Mouse (Mus musculus): ENCODE measurements around the gene Eva1c. TPM values are rescaled to one million over a fixed set of nuclear protein-coding genes. Genes with fewer than 3 reads are reported as not detected.
"Not testable (repeated sequence)": the region's sequence is repeated elsewhere in the genome, so short reads cannot be mapped to it uniquely, and the experiment has no call there.

The Eva1c gene
- not detected for polyA plus RNA-seq (2017; shearing (Covaris generic))

GRCm38 (mm10) chr16:90826457-90826856 is at the start of gene Eva1c:
Eva1c (plus strand) TSS chr16:90826719.
- ATAC-seq: no peak

GRCm38 (mm10) chr16:90779783-90780182 is 46.7 kb upstream of the Eva1c start:
- ATAC-seq: no peak

- ATAC-seq: no peak
These were observed 43.2 kb upstream of the Eva1c start for GRCm38 (mm10) chr16:90783302-90783701.

GRCm38 (mm10) chr16:90785257-90785656 is 41.3 kb upstream of the Eva1c start:
- ATAC-seq: no peak

- ATAC-seq: no peak
These were observed 37.9 kb upstream of the Eva1c start for GRCm38 (mm10) chr16:90788580-90788979.

- no peak for ATAC-seq
These were observed 35.6 kb upstream of the Eva1c start for GRCm38 (mm10) chr16:90790946-90791345.

GRCm38 (mm10) chr16:90792066-90792465 is 34.5 kb upstream of the Eva1c start:
- no peak for ATAC-seq

- no peak for ATAC-seq
These were observed 34.0 kb upstream of the Eva1c start for GRCm38 (mm10) chr16:90792500-90792899.

GRCm38 (mm10) chr16:90794708-90795107 is 31.8 kb upstream of the Eva1c start:
- no peak for ATAC-seq

- ATAC-seq: no peak
These were observed 28.1 kb upstream of the Eva1c start for GRCm38 (mm10) chr16:90798446-90798845.

- no peak for ATAC-seq
These were observed 27.7 kb upstream of the Eva1c start for GRCm38 (mm10) chr16:90798848-90799247.

- ATAC-seq: no peak
These were observed 26.7 kb upstream of the Eva1c start for GRCm38 (mm10) chr16:90799840-90800239.

GRCm38 (mm10) chr16:90801251-90801650 is 25.3 kb upstream of the Eva1c start:
- ATAC-seq: no peak

GRCm38 (mm10) chr16:90801928-90802327 is 24.6 kb upstream of the Eva1c start:
- ATAC-seq: no peak

- no peak for ATAC-seq
These were observed 22.1 kb upstream of the Eva1c start for GRCm38 (mm10) chr16:90804466-90804865.

- peak; percentile 99 for ATAC-seq
These were observed 16.4 kb upstream of the Eva1c start, which contains the start of gene Urb1 for GRCm38 (mm10) chr16:90809975-90810715. Urb1 (minus strand) TSS chr16:90810413.

GRCm38 (mm10) chr16:90810716-90811256 is 15.7 kb upstream of the Eva1c start:
- no peak for ATAC-seq

GRCm38 (mm10) chr16:90812086-90812485 is 14.4 kb upstream of the Eva1c start:
- ATAC-seq: no peak

GRCm38 (mm10) chr16:90820326-90820725 is 6.2 kb upstream of the Eva1c start:
- ATAC-seq: no peak

- ATAC-seq: no peak
These were observed 5.3 kb upstream of the Eva1c start for GRCm38 (mm10) chr16:90821046-90821697.

GRCm38 (mm10) chr16:90822284-90822935 is 4.1 kb upstream of the Eva1c start:
- no peak for ATAC-seq

GRCm38 (mm10) chr16:90822981-90823380 is 3.5 kb upstream of the Eva1c start:
- ATAC-seq: no peak

- not testable (repeated sequence) for ATAC-seq
These were observed 2.5 kb upstream of the Eva1c start for GRCm38 (mm10) chr16:90823986-90824385.
